Mouse (Mus musculus) adrenal gland, adult (tissue): ENCODE data around the gene Gm28539.

Source experiments
- DNase-seq, 2 experiments: peaks; one replicate each; pipeline ENCODE4 v3.0.0; 2022 to 2023; ENCODE audit warnings: low spot score in 1 of 2; ENCODE audit not compliant: inconsistent age in 2 of 2

Gm28539 gene

GRCm38 (mm10) chr16:18836468-18837208 is at the start of gene Gm28539, which contains the start of gene 2510002D24Rik:
TSS of gene Gm28539 (plus strand) at chr16:18836584.
TSS of gene 2510002D24Rik (plus strand) at chr16:18836578.
- DNase-seq, result peak; percentile 94 to 98

DNA sequence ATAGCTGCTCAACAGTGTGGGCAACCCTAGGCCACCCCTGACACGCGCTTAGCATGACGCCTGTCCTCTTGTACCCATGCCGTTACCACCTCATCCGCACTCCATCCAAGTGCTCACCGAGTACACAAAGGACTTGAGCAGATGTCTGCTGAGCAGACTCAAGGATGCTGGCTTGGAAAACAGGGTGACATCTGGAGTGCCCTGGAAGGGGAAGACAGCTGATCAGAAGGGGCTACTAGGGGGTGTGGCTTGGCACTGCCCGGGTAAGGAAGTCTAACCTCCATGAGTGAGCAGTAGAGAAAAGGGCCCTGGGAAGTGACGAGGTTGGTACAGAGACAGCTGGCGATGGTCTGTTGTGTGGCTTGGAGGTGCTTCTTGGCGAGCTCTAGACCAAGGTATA is 49.7 kb upstream of the Gm28539 start:
- DNase-seq, result no peak

DNA sequence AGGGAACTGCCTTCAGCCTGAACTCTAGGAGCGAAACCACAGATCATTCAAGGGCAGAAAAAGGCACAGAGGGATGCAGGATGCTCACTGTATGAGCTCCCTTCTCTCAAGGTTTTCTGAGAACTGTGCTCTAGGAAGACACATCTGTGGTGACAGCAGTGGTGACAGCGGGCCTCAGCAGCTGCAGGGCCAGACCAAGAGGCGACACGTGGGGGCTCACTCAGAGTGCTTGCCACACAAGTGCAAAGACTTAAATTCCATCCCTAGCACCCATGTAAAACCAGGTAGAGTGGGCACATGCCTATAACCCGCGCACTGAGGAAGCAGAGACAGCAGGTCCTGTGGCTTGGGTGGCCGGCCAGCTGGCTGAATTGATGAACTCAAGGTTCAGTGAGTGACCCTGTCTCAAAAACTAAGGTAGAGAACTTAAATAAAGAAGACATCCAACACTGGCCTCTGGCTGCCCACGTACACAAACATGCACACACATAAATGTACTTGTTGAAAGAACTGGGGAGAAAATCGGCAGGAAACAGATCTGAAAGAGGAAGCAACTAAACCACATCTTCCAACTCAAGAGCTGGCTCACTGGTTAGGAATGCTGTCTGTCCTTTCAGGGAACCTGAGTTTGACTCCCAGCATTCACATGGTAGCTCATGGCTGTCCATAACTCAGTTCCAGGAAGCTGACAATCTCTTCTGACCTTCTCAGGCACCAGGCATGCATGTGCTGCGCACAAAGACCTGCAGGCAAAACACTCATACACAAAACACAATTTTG is 47.6 kb upstream of the Gm28539 start:
- peak in 1 of 2 experiments; percentile 16 for DNase-seq

- no peak for DNase-seq
Measured at GRCm38 (mm10) chr16:18795223-18795899, 41.0 kb upstream of the Gm28539 start.

DNA sequence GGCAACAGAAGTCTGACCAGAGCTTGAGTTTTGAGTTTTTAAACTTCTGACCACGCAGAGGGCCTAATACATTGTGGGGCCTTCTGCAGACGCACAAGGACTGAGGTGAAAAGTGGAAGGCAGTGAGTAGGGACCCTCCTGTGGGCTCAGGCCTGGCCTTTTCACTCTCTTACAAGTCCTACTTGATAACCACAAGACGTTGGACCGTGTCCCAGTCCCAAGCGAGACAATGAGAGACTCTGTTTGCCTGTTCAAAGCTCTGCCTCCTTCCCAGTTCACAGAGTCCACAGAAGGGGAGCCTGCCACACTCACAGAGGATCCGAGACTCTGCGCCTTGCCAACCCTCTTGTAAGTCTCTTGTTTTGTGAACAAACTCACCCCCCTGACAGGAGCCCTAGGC is 39.7 kb upstream of the Gm28539 start:
- no peak for DNase-seq

DNA sequence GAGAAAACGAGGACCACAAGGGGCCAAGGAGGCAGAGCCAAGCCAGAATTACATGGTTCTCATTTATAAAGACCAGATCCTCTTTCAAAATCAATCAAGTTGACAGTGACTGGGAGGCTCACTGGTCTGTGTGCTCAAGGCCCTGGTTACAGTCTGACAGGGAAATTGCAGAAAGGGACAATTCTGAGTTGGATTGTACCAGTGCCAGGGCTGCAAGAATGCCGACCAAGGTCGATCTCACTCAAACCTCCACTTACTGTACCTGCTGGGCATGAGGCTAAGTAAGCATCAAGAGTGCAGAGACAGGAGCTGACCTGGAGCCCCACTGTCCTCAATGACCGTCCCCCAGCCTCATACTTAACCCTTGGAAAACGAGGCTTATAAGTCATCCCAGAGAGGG is 38.2 kb upstream of the Gm28539 start:
- DNase-seq, result peak in 1 of 2 experiments; percentile 69

- DNase-seq, result peak; percentile 49 to 84
Measured at GRCm38 (mm10) chr16:18798841-18799240, 37.5 kb upstream of the Gm28539 start.

GRCm38 (mm10) chr16:18805746-18806145 is 30.6 kb upstream of the Gm28539 start:
- DNase-seq, result peak; percentile 71 to 75

- peak in 1 of 2 experiments; percentile 71 for DNase-seq
Measured at GRCm38 (mm10) chr16:18809001-18809400, 27.4 kb upstream of the Gm28539 start.

GRCm38 (mm10) chr16:18811032-18811431 is 25.4 kb upstream of the Gm28539 start:
- DNase-seq, result no peak

DNA sequence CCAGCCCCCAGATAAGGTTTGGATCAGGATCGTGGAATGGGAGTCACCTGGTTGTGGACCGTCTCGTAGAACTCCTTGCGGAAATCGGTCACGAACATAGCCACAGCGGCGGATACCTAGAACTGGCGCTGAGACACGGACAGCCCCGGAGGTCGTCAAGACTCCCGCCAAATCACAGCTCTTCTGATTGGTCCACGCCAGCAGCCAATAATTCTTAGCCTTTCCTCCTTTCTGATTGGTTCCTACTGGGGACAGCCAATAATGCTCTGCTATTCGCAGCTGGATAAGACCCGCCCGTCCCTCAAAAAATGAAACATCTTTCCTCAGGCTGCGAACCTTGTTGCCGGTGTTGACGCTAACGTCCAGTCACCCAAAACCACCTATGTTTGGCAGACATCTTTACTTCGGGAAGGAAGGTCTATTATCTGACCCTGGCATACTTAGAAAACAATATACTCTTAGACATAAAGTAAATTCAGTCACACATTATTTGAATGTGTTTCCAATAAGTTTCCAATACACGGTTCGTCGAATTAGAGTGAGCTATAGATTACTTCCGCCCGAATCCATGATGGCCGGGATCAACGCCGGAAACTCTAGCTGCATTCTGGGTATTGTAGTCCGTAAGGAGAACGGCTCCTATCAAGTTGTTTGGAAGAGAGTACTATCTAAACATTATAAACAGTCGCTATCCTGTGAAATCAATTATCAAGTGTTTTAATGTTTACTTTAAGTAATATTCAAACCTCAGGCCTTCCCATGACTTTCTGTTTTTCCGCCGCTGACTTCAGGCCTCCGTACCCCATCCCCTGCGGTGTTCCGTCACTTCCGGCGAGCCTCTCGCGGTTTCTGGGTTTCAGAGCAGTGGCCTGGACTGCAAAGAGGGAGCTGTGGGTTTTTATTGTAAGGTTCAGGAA is 24.7 kb upstream of the Gm28539 start, which contains the start of the genes Ufd1 and Cdc45:
Ufd1 (plus strand) TSS at position 312 of the 917 bp plus-strand sequence.
Cdc45 (minus strand) TSS at position 520 of the 917 bp plus-strand sequence.
- DNase-seq, result peak; percentile 91 to 98

GRCm38 (mm10) chr16:18812385-18812910 is 23.9 kb upstream of the Gm28539 start:
- DNase-seq, result no peak

GRCm38 (mm10) chr16:18822356-18822755 is 14.0 kb upstream of the Gm28539 start:
- no peak for DNase-seq

DNA sequence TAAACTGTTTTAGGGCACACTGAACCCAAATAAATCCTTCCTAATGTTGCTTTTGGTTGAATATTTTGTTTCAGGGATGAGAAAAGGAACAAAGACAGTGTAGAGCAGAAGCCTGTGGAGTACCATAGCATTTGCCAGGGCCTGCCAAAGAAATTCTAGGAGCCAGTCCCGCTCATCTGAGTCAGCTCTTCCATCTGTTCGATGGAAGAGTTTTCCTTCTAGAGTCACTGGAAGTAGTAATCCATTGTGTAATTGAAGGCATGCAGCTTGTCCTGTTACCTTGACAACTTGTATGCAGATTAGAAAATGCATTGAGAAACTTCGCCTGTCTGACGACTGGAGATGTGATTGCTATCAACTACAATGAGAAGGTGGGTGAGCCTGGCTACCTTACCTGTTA is 13.5 kb upstream of the Gm28539 start:
- DNase-seq, result no peak

GRCm38 (mm10) chr16:18828630-18829029 is 7.8 kb upstream of the Gm28539 start:
- no peak for DNase-seq

DNA sequence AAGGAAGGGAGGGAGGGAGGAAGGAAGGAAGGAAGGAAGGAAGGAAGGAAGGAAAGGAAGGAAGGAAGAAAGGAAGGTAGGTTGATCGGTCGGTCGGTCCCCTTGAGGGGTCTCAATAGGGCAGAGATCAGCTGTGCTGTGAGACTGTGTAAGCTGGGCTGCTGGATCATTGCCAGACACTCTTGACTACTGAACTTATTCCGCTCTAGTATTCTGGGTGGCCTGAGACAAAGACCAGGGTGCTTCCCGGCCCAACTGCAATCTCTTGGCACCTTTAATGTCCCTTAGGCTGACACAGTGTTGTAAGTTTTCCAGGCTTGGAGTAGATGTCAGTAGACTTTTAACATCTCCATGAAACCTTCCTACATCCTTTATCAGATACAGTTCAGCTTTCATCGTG is 7.3 kb upstream of the Gm28539 start:
- peak in 1 of 2 experiments; percentile 21 for DNase-seq

- DNase-seq, result no peak
Measured at GRCm38 (mm10) chr16:18833486-18833885, 2.9 kb upstream of the Gm28539 start.

GRCm38 (mm10) chr16:18836073-18836467 is 314 bp upstream of the Gm28539 start:
- DNase-seq, result no peak

GRCm38 (mm10) chr16:18838346-18838745 is 2.0 kb downstream of the Gm28539 start:
- DNase-seq, result no peak

DNA sequence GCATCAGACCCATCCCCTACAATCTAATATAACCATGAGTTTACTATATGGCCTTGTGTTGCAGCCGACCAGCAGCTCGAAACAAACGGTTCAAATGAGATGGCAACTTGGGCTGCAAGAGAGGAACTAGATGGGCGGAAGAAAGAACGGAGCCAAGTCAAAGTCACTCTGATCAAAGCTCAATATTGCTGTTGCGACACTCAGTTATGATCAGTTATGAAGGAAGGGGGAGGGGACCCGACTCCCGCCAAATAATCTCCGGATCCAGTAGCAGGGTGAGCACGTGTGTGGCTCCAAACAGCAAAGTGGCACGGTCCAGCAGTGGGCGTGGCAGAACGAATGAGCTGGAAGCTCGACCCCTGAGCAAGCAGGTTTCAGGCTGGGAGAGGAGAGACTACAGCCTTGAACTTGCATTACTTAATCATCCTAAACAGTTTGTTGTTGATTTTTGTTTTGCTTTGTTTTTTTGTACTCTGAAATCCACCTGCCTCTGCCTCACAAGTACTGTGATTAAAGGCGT is 10.0 kb downstream of the Gm28539 start:
- no peak for DNase-seq
